Mouse (Mus musculus): ENCODE results near the gene Cxcl10. TPM values are rescaled to one million over a fixed set of nuclear protein-coding genes. Genes with fewer than 3 reads are reported as not detected.

Gene Cxcl10
- polyA plus RNA-seq, 1 experiment from 2014 or later, result 1.6 TPM

DNA sequence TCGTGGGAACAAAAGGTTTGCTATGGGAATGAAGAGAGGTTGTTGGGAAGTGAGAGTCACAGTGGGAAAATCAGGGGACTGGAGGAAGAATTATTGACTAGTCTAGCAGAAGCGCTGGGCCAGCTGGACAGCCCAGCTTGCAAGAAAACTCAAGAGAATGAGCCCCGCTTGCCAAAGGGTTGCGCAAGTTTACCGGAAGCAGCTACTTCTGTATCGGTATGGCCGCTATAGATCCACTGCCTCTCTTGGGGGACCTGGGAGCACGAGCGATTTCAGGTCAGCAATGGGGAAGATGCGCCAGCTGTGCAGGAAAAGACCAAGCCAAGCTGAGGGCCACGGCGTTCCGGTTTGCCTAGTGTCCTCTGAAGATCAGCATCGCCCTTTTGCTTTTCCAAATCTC, 30.1 kb downstream of the Cxcl10 start:
- peaks cover 9% of the 10 kb centered on the region; the same call in 1 of the 2 replicates for H3K4me1 ChIP-seq
- H3K4me2 ChIP-seq, result no peak overlapping the region
- no peak for ATAC-seq (ENCODE audit: extremely low read depth, insufficient number of reproducible peaks, low FRiP score, low TSS enrichment)
- no peaks in the 10 kb centered on the region for H3K9me3 ChIP-seq
- no peaks in the 10 kb centered on the region for H3K36me3 ChIP-seq
- H3K27me3 ChIP-seq (replicated peaks), result no peaks in the 10 kb centered on the region
- WGBS, result 89% methylated on average over 14 of the region's 14 CpGs
- H3K4me3 ChIP-seq, result no peak overlapping the region
- H3K27ac ChIP-seq (replicated peaks), result no peak overlapping the region
- H3K9ac ChIP-seq, result no peak overlapping the region

DNA sequence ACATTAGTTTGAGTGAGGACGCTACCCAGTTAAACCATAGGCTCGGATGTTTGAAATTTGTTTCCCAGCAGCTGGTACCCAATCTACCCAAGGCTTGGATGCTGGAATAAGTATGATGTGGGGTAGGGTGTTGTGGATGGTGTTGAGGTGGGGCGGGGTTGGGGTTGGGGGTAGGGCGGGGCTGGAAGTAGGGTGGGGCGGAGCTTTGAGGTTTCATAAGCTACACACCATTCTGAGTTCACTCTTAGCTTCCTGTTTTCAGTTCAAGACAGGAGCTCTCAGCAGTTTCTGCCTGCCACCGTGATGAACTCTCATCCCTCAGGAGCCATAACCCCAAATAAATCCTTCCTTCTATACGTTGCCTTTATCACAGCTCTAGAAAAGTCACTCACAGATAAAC, 30.6 kb downstream of the Cxcl10 start:
- ATAC-seq (ENCODE audit: extremely low read depth, insufficient number of reproducible peaks, low FRiP score, low TSS enrichment), result no peak
- no peak overlapping the region for H3K27ac ChIP-seq (replicated peaks)
- no peak overlapping the region for H3K9ac ChIP-seq
- H3K36me3 ChIP-seq, result no peaks in the 10 kb centered on the region
- H3K27me3 ChIP-seq (replicated peaks), result no peaks in the 10 kb centered on the region
- H3K4me2 ChIP-seq, result no peak overlapping the region
- no peak overlapping the region for H3K4me3 ChIP-seq
- peaks cover 6% of the 10 kb centered on the region; the same call in 1 of the 2 replicates for H3K4me1 ChIP-seq
- H3K9me3 ChIP-seq, result no peaks in the 10 kb centered on the region
- 80% methylated on average over 7 of the region's 7 CpGs for WGBS

DNA sequence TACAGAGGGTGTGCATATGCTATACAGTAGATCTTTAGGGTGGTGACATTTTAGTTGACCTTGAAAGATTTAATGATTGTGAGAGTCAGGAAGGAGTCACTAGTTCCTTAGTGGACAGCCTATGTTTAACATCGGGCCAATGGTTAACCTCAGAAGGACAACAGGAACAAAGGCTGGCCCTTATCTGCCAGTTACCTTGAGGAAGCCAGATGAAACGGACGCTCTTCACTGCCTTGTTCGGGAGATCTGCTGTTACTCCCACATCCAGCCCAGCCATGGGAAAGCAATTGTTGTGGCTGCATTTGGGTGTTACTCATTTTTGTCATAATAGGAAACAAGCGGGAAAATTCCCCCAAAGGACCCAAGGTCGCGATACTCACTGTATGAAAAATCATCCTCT, 34.9 kb downstream of the Cxcl10 start:
- WGBS, result 48% methylated on average over 7 of the region's 7 CpGs
- no peak for ATAC-seq (ENCODE audit: extremely low read depth, insufficient number of reproducible peaks, low FRiP score, low TSS enrichment)

GRCm38 (mm10) chr5:92312046-92312715, 36.5 kb downstream of the Cxcl10 start:
- Histone ChIP-seq H3K4me3 (no peak overlapping the region), H3K27me3 (replicated peaks) (no peaks in the 10 kb centered on the region), H3K27ac (replicated peaks) (no peak overlapping the region), H3K4me2 (no peak overlapping the region), H3K9me3 (no peaks in the 10 kb centered on the region), H3K36me3 (peaks cover 3% of the 10 kb centered on the region; the same call in 1 of the 2 replicates), H3K9ac (no peak overlapping the region), H3K4me1 (peaks cover 16% of the 10 kb centered on the region)
- no peak for ATAC-seq (ENCODE audit: extremely low read depth, insufficient number of reproducible peaks, low FRiP score, low TSS enrichment)
- 13% methylated on average over 13 of the region's 13 CpGs for WGBS

More for the DNA sequence above, 34.9 kb downstream of the Cxcl10 start:
- Histone ChIP-seq H3K4me1 (peaks cover 9% of the 10 kb centered on the region), H3K4me3 (no peak overlapping the region), H3K36me3 (no peaks in the 10 kb centered on the region), H3K27me3 (replicated peaks) (no peaks in the 10 kb centered on the region), H3K9ac (no peak overlapping the region), H3K4me2 (no peak overlapping the region), H3K27ac (replicated peaks) (no peak overlapping the region), H3K9me3 (no peaks in the 10 kb centered on the region)

- ATAC-seq (ENCODE audit: extremely low read depth, insufficient number of reproducible peaks, low FRiP score, low TSS enrichment), result peak; percentile 68; the same call in 1 of the 2 replicates
Observed at GRCm38 (mm10) chr5:92309681-92310511, 38.8 kb downstream of the Cxcl10 start, which contains the start of gene Sdad1. Gene Sdad1 (minus strand): TSS chr5:92310479.

GRCm38 (mm10) chr5:92304291-92304690, 44.4 kb downstream of the Cxcl10 start:
- peaks cover 14% of the 10 kb centered on the region for H3K4me1 ChIP-seq
- H3K4me3 ChIP-seq, result no peak overlapping the region
- H3K9me3 ChIP-seq, result no peaks in the 10 kb centered on the region
- ATAC-seq (ENCODE audit: extremely low read depth, insufficient number of reproducible peaks, low FRiP score, low TSS enrichment), result no peak
- H3K9ac ChIP-seq, result no peak overlapping the region
- no peak overlapping the region for H3K27ac ChIP-seq (replicated peaks)
- H3K27me3 ChIP-seq (replicated peaks), result no peaks in the 10 kb centered on the region
- H3K36me3 ChIP-seq, result peaks cover 70% of the 10 kb centered on the region
- H3K4me2 ChIP-seq, result no peak overlapping the region
- WGBS, result 63% methylated on average over 3 of the region's 3 CpGs

More at GRCm38 (mm10) chr5:92309681-92310511, 38.8 kb downstream of the Cxcl10 start, which contains the start of gene Sdad1:
- peak within 1 kb of the TSS; percentile 95 for H3K4me3 ChIP-seq
- peak within 1 kb of the TSS; percentile 90 for H3K4me2 ChIP-seq
- peaks cover 16% of the 10 kb centered on the region for H3K4me1 ChIP-seq
- WGBS, result 1% methylated on average over 41 of the region's 41 CpGs
- peak within 1 kb of the TSS; percentile 92 for H3K9ac ChIP-seq
- H3K36me3 ChIP-seq, result peaks cover 14% of the 10 kb centered on the region
- H3K27ac ChIP-seq (replicated peaks), result peak within 1 kb of the TSS; percentile 62
- H3K27me3 ChIP-seq (replicated peaks), result no peaks in the 10 kb centered on the region
- H3K9me3 ChIP-seq, result no peaks in the 10 kb centered on the region

DNA sequence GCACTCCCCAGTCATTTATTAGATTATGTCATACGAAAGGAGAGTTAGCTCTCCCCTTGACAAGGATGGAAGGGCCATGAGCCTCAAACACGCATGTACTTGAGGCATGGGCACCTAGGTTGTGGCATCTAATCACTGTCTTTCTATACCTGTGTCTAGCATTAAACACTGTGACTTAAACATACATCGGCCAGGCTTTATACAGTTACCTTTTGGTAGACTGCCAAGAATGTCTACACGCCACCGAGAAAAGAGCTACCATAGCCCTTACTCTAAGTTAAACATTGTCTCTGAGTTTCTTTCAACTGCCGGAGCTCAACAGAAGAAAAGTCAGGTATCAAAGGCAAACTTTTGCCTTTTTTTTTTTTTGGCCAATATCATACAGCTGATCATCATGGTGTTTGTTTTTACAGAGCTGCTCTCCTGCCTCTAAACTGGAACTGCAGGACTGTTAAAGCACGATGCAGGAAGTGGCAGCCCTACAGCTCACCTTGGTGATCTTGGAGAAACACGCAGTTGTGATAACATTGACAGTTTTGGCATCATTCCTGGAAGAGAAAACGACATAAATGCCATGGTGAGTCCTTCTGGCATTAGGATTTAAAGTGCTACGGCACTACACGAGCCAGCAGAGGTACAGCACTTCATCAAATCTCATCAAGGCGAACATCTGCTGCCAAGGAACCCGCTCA, 46.4 kb downstream of the Cxcl10 start:
- Histone ChIP-seq H3K36me3 (peaks cover 85% of the 10 kb centered on the region), H3K27ac (replicated peaks) (no peak overlapping the region), H3K27me3 (replicated peaks) (no peaks in the 10 kb centered on the region), H3K4me3 (no peak overlapping the region), H3K9me3 (no peaks in the 10 kb centered on the region), H3K4me1 (peaks cover 3% of the 10 kb centered on the region; the same call in 1 of the 2 replicates), H3K9ac (no peak overlapping the region), H3K4me2 (no peak overlapping the region)
- 69% methylated on average over 13 of the region's 13 CpGs for WGBS
- ATAC-seq (ENCODE audit: extremely low read depth, insufficient number of reproducible peaks, low FRiP score, low TSS enrichment), result no peak

Other genes with a start within 250 kb of the Cxcl10 start
- gene Uso1, start 211.0 kb downstream of the Cxcl10 start, polyA plus RNA-seq (2015; fragmentation: Nextera tagmentation; extraction: Ambion mirVana), result 30.2 and 32.1 TPM in 2 replicates
- not detected in 2 replicates for gene U90926, start 133.5 kb downstream of the Cxcl10 start, polyA plus RNA-seq (2015; fragmentation: Nextera tagmentation; extraction: Ambion mirVana)
- gene Ppef2, start 92.6 kb downstream of the Cxcl10 start, polyA plus RNA-seq (2015; fragmentation: Nextera tagmentation; extraction: Ambion mirVana), result 0.13 TPM in 1 of 2 replicates, not detected in the other
- 4.5 and 4.9 TPM in 2 replicates for gene Naaa, start 70.7 kb downstream of the Cxcl10 start, polyA plus RNA-seq (2015; fragmentation: Nextera tagmentation; extraction: Ambion mirVana)
- 20.9 and 23.5 TPM in 2 replicates for gene Sdad1, start 38.4 kb downstream of the Cxcl10 start, polyA plus RNA-seq (2015; fragmentation: Nextera tagmentation; extraction: Ambion mirVana)
- gene Cxcl9, start 20.8 kb downstream of the Cxcl10 start, polyA plus RNA-seq (2015; fragmentation: Nextera tagmentation; extraction: Ambion mirVana), result 0.05 TPM in 1 of 2 replicates, not detected in the other
- 35.4 and 36.2 TPM in 2 replicates for gene Art3, start 17.1 kb downstream of the Cxcl10 start, polyA plus RNA-seq (2015; fragmentation: Nextera tagmentation; extraction: Ambion mirVana)
- 35.8 and 39.4 TPM in 2 replicates for gene Nup54, start 86.3 kb upstream of the Cxcl10 start, polyA plus RNA-seq (2015; fragmentation: Nextera tagmentation; extraction: Ambion mirVana)
- 14.4 and 15.6 TPM in 2 replicates for gene Scarb2, start 157.9 kb upstream of the Cxcl10 start, polyA plus RNA-seq (2015; fragmentation: Nextera tagmentation; extraction: Ambion mirVana)
- not detected in 2 replicates for gene Fam47e, start 206.2 kb upstream of the Cxcl10 start, polyA plus RNA-seq (2015; fragmentation: Nextera tagmentation; extraction: Ambion mirVana)